Mouse (Mus musculus): ENCODE measurements at regions not wholly inside any gene's neighbourhood (a gene's known extent, or its start where the extent isn't known, plus 50 kb on each side); places are given as distances from the start of the nearest gene placed in this dataset.

DNA sequence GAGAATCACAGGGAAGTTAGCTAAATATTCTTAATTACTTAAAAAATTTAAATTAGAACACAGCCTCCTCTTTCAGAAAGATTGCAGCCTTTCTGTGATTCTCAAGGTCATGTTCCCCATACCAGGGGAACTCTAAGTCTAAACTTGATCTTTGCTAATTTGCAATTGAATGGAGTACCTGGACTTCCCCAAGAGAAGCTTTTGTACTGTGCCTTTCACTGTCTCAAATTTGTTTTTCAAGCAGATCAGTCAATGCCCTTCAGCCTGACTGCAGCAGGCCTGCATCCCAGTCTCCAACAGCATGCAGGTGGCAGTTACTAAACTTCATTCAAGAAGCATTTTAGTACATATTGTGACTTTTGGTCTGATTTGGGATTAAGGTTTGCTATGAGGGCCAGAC, 611.8 kb downstream of the Snca start:
- no peak for DNase-seq

DNA sequence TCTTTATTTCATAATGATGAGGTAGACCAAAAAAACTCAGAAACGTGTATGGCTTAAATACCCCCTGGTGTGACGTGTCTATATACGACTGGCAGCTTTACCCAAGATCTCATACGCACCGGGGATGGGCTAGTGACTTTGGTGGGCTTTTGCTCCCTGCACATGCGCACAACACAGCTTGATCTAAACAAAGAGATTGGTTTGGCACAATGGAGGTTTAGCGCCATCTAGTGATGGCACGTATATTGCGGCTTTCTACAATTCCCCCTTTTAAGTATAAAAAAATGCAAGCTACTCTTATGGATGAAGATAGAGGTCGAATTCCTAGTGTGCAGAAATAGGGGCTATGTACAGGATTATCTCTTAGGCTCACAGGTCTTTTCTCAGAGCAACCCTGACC, 628.1 kb downstream of the Snca start:
- DNase-seq: peak; percentile 26 to 31

Measured in kidney, postnatal 4 days (tissue).